Mouse (Mus musculus): ENCODE results near the gene Vmn1r84.

Gene Vmn1r84

GRCm38 (mm10) chr7:12369173-12369572 is at the start of gene Vmn1r84:
TSS of gene Vmn1r84 (minus strand) at chr7:12369273.
- DNase-seq (ENCODE audit: low spot score), result no peak

- no peak for DNase-seq (ENCODE audit: low spot score)
These were observed 39.7 kb downstream of the Vmn1r84 start, which contains the start of gene Vmn1r83 for GRCm38 (mm10) chr7:12329381-12329780. TSS of gene Vmn1r83 (minus strand) at chr7:12329481.
